Mouse (Mus musculus) heart, postnatal 0 days (tissue): ENCODE data around the gene Agap2. TPM values are rescaled to one million over a fixed set of nuclear protein-coding genes. Genes with fewer than 3 reads are reported as not detected.
A peak's percentile ranks its signal among the peaks of the same experiment; 100 is the strongest.

Source experiments
- ATAC-seq: fragments of 200-750 bp; cut with Nextera tagmentation; 2 replicates; pipeline ENCODE4 v1.8.0; 2017; ENCODE audit warnings: low read depth, moderate number of reproducible peaks, moderate library complexity; ENCODE audit not compliant: insufficient read depth
- DNase-seq: peaks from one replicate; pipeline ENCODE4 v3.0.0-alpha.2; 2016; ENCODE audit warnings: low spot score
- H3K27ac ChIP-seq: fragments of 300-500 bp; sonication (generic); 2 replicates; pipeline ENCODE4 v1.5.1; 2014; ENCODE audit warnings: low read depth, mild to moderate bottlenecking
- H3K27me3 ChIP-seq: fragments of 300-500 bp; sonication (generic); 2 replicates; pipeline ENCODE4 v1.6.1; 2014; ENCODE audit warnings: low read length, mixed read lengths; ENCODE audit not compliant: control insufficient read depth, insufficient read depth
- H3K36me3 ChIP-seq: fragments of 300-500 bp; sonication (generic); replicated peaks from 2 replicates; pipeline ENCODE4 v1.6.1; 2014; ENCODE audit warnings: low read length, mixed read lengths; ENCODE audit not compliant: control insufficient read depth, insufficient read depth
- H3K4me1 ChIP-seq: fragments of 300-500 bp; sonication (generic); 2 replicates; pipeline ENCODE4 v1.6.1; 2014; ENCODE audit warnings: antibody characterized with exemption; ENCODE audit not compliant: control insufficient read depth, insufficient read depth
- H3K4me2 ChIP-seq: fragments of 300-500 bp; sonication (generic); 2 replicates; pipeline ENCODE4 v1.6.1; 2014; ENCODE audit warnings: low read depth, mild to moderate bottlenecking, low read length, moderate library complexity
- H3K4me3 ChIP-seq: fragments of 300-500 bp; sonication (generic); 2 replicates; pipeline ENCODE4 v1.5.1; 2014; ENCODE audit warnings: low read depth, low read length
- H3K9ac ChIP-seq: fragments of 300-500 bp; sonication (generic); replicated peaks from 2 replicates; pipeline ENCODE4 v1.6.1; 2014; ENCODE audit warnings: low read depth, low read length, mixed read lengths
- H3K9me3 ChIP-seq: fragments of 300-500 bp; sonication (generic); replicated peaks from 2 replicates; pipeline ENCODE4 v1.6.1; 2016; ENCODE audit warnings: low read length; ENCODE audit not compliant: control insufficient read depth
- CTCF ChIP-seq: IDR thresholded peaks from 2 replicates; pipeline ENCODE4 v1.5.1; 2016; ENCODE audit warnings: antibody characterized with exemption, control low read depth, low read depth
- EP300 ChIP-seq: IDR thresholded peaks from 2 replicates; pipeline ENCODE4 v1.6.1; 2016; ENCODE audit warnings: antibody characterized with exemption, low read depth
- WGBS: fragments of 180-500 bp; shearing (Covaris S2); extraction: QIAGEN DNeasy Blood & Tissue Kit; methylation state at CpG from one replicate; pipeline ENCODE4 v1.1.7; 2014; 5-methylcytosine and 5-hydroxymethylcytosine counted together
- polyA plus RNA-seq: library from polyadenylated mRNA; unstranded; fragments of >200 nt; fragmentation: Nextera tagmentation; extraction: Ambion mirVana; gene quantifications from 2 replicates; pipeline ENCODE4 v1.2.1, GENCODE M21; 2015
- total RNA-seq: library from RNA; depleted of rRNA; stranded (reverse); fragments of >200 nt; gene quantifications from 2 replicates; pipeline ENCODE4 v1.2.3, GENCODE M21; 2014; ENCODE audit warnings: low replicate concordance

Gene Agap2
- total and polyA plus RNA-seq, 2 experiments from 2014 or later: 0.15 to 1.7 TPM

- Histone ChIP-seq H3K4me2 (peak within 1 kb of the TSS; percentile 33), H3K36me3 (peaks cover 7% of the 10 kb centered on the region; the same call in 1 of the 2 replicates), H3K4me3 (peak within 1 kb of the TSS; percentile 25), H3K9me3 (no peaks in the 10 kb centered on the region), H3K9ac (no peak within 1 kb of the TSS), H3K27ac (no peak within 1 kb of the TSS), H3K27me3 (peaks cover 46% of the 10 kb centered on the region), H3K4me1 (no peaks in the 10 kb centered on the region)
- ATAC-seq: no peak
- TF ChIP-seq EP300: no peak
- TF ChIP-seq CTCF: no peak
- WGBS: 22% methylated on average over 5 of the region's 5 CpGs
- no peak for DNase-seq
These were observed 27.1 kb upstream of the Agap2 start, which contains the start of gene Cyp27b1 for GRCm38 (mm10) chr10:127047954-127048353. TSS of gene Cyp27b1 (plus strand) at chr10:127048250.

- Histone ChIP-seq H3K9me3 (no peaks in the 10 kb centered on the region), H3K4me1 (no peaks in the 10 kb centered on the region), H3K27me3 (peaks cover 46% of the 10 kb centered on the region), H3K36me3 (peaks cover 7% of the 10 kb centered on the region; the same call in 1 of the 2 replicates), H3K27ac (no peak overlapping the region), H3K4me3 (peak overlapping the region; percentile 25), H3K4me2 (peak overlapping the region; percentile 33), H3K9ac (no peak overlapping the region)
- ATAC-seq (no peak), DNase-seq (no peak)
- 5% methylated on average over 35 of the region's 35 CpGs for WGBS
- no peak for TF ChIP-seq EP300
- no peak for TF ChIP-seq CTCF
These were observed 26.3 kb upstream of the Agap2 start for GRCm38 (mm10) chr10:127048608-127049394.

DNA sequence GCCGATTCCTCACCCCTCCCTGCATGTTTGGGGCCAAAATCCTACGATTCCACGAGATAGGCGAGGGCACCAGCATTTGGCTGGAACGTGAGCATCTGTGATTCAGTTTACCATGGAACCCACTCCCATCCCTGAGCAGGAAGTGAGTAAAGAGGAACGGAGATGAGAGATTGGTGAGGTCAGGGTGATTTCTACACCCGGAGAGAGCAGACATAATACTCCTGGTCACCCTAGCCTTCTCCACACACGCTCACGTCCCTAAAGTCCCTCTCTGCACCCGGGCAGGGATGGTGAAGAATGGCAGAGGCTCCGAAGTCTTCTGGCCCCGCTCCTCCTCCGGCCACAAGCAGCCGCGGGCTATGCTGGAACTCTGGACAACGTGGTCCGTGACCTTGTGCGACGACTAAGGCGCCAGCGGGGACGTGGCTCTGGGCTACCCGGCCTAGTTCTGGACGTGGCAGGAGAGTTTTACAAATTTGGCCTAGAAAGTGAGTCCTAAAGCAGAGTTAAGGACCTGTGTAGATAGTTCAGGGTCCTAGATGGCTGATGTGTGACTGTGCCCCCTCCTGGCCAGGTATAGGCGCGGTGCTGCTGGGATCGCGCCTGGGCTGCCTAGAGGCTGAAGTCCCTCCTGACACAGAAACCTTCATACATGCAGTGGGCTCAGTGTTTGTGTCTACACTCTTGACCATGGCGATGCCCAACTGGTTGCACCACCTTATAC lies 25.5 kb upstream of the Agap2 start:
- DNase-seq (no peak), ATAC-seq (no peak)
- H3K4me1 ChIP-seq: no peaks in the 10 kb centered on the region
- H3K9ac ChIP-seq: no peak overlapping the region
- 5% methylated on average over 29 of the region's 29 CpGs for WGBS
- TF ChIP-seq CTCF (no peak), EP300 (no peak)
- peak overlapping the region; percentile 25 for H3K4me3 ChIP-seq
- H3K36me3 ChIP-seq: peaks cover 6% of the 10 kb centered on the region; the same call in 1 of the 2 replicates
- H3K9me3 ChIP-seq: no peaks in the 10 kb centered on the region
- peaks cover 46% of the 10 kb centered on the region for H3K27me3 ChIP-seq
- peak overlapping the region; percentile 33 for H3K4me2 ChIP-seq
- H3K27ac ChIP-seq: no peak overlapping the region

- Histone ChIP-seq H3K36me3 (peaks cover under 1% of the 10 kb centered on the region; the same call in 1 of the 2 replicates), H3K27me3 (peaks cover 46% of the 10 kb centered on the region), H3K9ac (no peak overlapping the region), H3K4me2 (no peak overlapping the region), H3K9me3 (no peaks in the 10 kb centered on the region), H3K4me3 (peak overlapping the region; percentile 25; the same call in 1 of the 2 replicates), H3K4me1 (no peaks in the 10 kb centered on the region), H3K27ac (no peak overlapping the region)
- ATAC-seq (no peak), DNase-seq (no peak)
- TF ChIP-seq CTCF: no peak
- no peak for TF ChIP-seq EP300
- WGBS: 18% methylated on average over 10 of the region's 10 CpGs
These were observed 25.0 kb upstream of the Agap2 start for GRCm38 (mm10) chr10:127050119-127050474.

DNA sequence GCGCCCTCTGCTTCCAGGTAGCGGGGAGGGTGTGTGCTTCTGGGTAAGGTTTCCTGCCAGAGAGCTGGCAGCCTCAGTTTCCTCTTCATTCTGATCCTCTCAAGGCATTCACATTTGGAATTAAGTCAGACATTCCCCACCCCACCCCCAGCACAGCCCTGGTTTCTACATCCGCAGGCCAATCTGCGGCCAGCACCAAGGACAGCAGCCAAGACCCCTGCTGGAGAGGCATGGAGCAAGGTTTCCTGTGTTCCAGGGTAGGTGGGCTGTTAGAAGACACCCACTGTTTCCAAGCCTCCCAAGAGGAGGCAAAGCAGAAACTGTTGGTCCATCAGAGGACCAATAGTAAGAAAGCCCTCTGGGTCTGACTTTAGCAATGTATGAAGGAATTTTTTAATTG lies 20.4 kb upstream of the Agap2 start:
- H3K27me3 ChIP-seq: peaks cover 32% of the 10 kb centered on the region
- DNase-seq (no peak), ATAC-seq (no peak)
- WGBS: 48% methylated on average over 4 of the region's 4 CpGs
- H3K9me3 ChIP-seq: no peaks in the 10 kb centered on the region
- no peaks in the 10 kb centered on the region for H3K36me3 ChIP-seq
- no peak overlapping the region for H3K9ac ChIP-seq
- no peak overlapping the region for H3K27ac ChIP-seq
- H3K4me1 ChIP-seq: no peaks in the 10 kb centered on the region
- no peak overlapping the region for H3K4me2 ChIP-seq
- TF ChIP-seq CTCF: peak; percentile 6; the same call in 1 of the 2 replicates
- TF ChIP-seq EP300: no peak
- H3K4me3 ChIP-seq: no peak overlapping the region
